Mouse (Mus musculus) common myeloid progenitor, adult 5-6 weeks (primary cell): ENCODE measurements at regions not wholly inside any gene's neighbourhood (a gene's known extent, or its start where the extent isn't known, plus 50 kb on each side); places are given as distances from the start of the nearest gene placed in this dataset.
A peak's percentile ranks its signal among the peaks of the same experiment; 100 is the strongest.

Experiments used
- ATAC-seq: replicated peaks from 2 replicates; pipeline ENCODE4 v1.8.0; 2016; ENCODE audit warnings: low read depth, mild to moderate bottlenecking, moderate TSS enrichment, inconsistent platforms; ENCODE audit not compliant: poor library complexity, severe bottlenecking

DNA sequence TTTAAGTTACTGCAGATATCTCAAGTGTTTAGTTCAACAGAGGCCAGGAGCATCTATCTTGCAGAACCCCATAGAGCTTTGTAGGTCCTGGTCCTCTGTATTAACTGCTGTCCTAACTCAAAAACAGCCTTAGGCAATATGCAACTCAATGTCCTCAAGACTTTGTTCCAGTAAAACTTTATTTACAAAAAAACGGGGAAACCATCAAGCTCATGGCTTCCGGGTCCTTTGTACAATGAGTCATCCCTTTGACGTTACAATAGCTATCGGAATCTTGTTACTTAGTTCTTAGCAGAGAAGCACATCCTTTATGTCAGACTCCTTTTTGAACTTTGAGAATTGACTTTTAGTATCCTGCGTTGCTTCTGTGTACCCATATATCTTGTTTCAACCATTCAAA lies 216.2 kb upstream of the Zmiz1 start:
- ATAC-seq: no peak

- ATAC-seq: no peak
Measured at GRCm38 (mm10) chr14:25243289-25243688, 215.7 kb upstream of the Zmiz1 start.

GRCm38 (mm10) chr14:25243698-25244097 lies 215.3 kb upstream of the Zmiz1 start:
- ATAC-seq: no peak

DNA sequence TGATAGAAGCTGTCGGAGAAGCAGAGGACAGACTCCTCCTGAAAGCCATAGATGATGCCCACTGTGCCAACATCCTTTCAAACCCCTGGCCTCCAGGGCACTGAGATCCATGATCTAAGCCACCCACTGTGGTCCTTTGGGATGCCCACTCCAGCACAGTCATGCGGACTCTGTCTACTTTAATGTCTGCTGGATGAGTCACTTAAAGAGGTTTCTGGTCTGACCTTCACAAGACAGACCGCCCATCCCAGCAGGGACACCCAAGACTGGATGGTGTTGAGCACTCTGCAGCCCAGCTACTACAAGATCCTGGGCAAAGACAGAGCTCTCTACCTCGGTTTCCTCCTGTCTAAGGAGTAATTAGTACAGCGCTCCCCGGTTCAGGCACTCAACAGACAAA lies 214.1 kb upstream of the Zmiz1 start:
- ATAC-seq: no peak

GRCm38 (mm10) chr14:25245691-25246090 lies 213.3 kb upstream of the Zmiz1 start:
- ATAC-seq: no peak

DNA sequence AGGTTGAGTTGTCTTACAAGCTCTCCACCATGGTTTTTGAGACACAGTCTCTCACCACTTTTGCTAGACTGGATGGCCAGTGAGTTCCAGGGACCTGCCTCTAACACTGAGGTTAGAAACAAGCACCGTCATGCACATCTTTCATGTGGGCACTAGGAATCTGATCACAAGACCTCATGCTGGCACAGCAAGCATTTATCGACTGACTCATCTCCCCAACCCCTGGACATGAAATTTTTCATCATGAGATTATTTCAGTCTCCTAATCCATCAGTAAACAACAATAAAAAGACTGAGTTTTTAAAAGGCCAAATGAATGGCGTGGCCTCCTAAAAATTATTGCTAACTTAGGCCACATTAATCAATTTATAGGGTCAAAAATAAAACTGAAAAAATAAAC lies 210.0 kb upstream of the Zmiz1 start:
- no peak for ATAC-seq

DNA sequence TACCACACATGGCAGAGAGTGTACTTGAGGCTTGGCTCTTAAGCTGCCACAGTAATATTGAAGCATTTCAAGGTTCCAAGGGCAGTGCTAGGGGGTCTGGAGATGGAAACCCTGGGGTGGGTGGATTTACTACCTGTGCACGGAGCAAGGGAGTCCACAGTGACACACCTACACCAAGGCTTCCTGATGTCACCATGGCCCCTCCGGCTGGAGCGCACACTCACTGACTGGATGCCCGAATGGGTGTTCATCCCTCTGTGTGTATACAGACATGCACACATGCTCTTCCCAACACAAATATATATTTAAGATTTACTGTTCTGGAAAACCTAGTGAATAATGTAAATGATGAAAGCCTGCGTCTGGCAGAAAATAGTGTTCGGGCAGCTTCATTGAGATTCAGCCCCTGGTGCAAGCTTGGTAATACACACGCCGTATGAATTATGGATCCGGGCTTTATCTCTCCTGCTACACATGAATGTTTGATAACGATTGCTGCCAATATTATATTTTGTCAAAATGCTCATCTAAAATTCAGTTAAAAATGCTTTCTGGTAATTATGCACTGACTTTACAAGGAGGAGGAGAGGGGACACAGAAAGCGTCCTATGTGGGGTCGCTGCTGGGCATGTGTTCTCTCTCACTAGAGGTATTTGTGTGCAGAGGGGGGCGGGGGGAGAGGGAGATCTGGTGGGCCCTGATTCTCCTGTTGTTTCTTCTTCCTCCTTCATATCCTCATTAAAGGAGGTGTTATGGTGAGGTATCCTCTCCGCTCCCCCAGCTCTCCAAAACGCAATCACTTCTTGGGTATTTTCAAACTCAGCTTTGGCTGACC lies 205.8 kb upstream of the Zmiz1 start:
- no peak for ATAC-seq

DNA sequence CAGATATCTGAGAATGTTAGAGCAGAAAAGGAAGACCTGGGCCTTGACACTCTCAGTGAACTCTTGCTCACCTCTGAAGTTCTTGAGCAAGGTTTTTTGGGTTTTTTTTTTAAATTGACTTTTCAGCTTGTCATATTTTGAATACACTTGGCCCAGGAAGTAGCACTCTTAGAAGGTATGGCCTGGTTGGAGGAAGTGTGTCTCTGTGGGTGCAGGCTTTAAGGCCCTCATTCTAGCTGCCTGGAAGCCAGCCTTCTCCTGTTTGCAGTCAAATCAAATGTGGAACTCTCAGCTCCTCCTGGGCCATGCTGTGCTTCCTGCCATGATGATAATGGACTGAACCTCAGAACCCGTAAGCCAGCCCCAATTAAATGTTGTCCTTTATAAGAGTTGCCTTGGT lies 195.9 kb upstream of the Zmiz1 start:
- no peak for ATAC-seq

GRCm38 (mm10) chr14:25266846-25267245 lies 192.1 kb upstream of the Zmiz1 start:
- ATAC-seq: no peak

- no peak for ATAC-seq
Measured at GRCm38 (mm10) chr14:25268090-25268631, 190.8 kb upstream of the Zmiz1 start.

GRCm38 (mm10) chr14:25270227-25270876 lies 188.6 kb upstream of the Zmiz1 start:
- ATAC-seq: no peak

DNA sequence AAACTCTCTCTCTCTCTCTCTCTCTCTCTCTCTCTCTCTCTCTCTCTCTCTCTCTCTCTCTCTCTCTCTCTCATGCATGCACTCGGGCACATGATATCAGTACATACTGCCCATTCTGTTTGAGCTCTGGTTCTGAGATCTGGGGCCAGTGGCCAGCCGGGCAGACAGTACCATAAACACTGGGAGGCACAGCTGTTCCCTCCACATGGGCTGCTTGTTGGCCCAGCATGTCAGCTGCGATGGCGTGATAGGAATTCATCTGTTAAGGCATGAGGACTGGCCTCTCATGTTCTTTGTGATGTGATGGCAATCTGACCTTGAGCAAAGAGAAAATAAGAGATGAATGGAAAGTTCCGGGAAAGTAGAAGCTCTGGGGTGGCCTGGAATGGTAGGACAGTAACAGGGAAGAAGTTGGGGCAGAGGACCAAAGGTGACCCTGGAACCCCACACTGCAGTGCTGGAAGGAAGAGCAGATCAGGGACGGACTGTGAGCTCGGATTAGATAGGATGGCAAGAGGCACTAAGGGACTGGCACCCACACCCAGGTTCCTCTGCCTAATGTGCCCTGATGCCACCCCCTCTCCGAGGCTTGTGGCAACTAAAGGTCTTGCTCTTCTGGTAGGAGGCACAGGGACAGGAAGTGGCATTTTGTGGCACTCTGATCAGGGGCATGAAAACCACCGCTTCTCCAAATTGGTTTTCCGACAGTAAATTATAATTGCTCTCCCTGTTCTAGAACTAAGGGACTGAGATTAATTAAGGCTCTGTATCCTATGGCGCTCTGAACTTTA lies 186.4 kb upstream of the Zmiz1 start:
- peak; percentile 92 for ATAC-seq

DNA sequence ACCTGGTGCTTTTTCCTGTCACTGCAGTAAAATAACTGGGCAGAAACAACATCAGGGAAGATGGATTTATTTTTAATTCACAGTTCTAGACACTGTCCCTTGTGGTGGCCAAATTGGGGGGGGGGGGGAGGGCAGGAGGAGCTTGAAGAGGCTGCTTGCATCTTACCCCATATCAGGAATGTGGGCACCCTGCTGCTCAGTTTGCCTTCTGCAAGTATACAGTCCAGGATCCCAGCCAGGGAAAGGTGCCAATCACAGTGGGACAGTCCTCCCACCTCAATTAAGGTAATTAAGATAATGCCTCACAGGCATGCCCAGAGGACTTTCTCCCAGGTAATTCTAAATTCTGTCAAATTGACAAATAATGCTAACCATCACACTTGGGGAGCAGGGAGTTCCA lies 179.2 kb upstream of the Zmiz1 start:
- no peak for ATAC-seq

DNA sequence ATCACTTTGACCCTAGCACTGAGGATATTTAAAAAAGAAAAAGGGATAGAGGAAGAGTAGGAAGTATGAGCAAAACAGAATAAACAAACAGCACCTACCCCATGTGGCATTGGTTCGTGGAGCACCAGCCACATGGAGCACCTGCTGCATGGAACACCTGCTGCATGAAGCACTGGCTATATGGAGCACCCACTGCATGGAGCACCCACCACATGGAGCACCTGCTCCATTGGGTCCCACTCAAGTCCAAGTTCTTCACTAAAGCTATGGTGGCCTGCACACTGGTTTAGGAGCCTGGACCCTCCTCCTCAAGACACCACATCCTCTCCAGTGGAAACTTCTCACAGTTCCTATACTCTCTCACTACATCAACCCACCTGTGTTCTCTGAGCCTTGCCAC lies 166.4 kb upstream of the Zmiz1 start:
- no peak for ATAC-seq

DNA sequence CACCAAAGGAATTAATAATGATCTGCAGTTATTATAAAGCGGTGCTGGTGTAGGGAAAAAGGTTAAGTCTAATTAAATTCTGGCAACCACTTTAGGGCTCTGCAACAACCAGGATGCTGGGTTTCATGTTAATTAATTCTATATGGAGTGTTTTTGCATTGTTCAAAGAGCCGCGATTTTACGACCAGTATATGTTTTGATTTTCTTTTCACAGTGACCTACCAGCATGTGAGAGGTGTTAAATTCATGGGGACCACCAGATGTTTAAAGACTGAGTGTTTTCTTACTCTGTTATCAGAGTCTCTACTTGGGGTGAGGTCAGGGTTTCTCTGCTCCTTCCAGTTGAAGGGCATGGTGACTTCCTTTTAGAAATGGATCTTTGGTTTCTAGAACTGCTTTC lies 164.8 kb upstream of the Zmiz1 start:
- no peak for ATAC-seq

DNA sequence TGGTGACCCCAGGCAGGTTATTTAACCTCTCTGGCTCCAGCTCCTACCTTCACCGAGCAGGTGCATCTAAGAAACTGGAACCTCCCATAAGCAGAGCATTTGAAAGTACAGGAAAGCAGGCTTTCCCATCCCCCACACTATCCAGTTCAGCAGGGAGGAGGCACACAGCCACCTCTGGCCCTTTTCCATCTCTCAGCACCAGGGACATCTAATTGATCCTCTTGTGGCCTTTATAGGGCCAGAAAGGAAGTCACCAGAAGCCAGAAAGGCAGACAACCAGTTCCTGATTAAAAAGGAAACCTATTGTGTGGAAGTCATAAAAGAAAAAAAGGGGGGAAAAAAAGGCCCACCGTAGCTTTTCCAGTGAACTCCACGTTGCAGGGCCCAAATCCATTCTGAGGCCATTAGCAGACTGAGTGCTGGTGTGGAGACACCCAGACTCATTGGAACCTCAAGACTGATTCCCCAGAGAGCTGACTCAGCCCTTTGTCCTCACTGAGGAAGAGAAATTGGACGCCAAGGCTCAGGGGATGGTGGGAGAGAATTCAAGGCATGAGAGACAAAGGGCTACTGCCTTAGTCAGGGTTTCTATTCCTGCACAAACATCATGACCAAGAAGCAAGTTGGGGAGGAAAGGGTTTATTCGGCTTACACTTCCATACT lies 163.2 kb upstream of the Zmiz1 start:
- ATAC-seq: no peak

DNA sequence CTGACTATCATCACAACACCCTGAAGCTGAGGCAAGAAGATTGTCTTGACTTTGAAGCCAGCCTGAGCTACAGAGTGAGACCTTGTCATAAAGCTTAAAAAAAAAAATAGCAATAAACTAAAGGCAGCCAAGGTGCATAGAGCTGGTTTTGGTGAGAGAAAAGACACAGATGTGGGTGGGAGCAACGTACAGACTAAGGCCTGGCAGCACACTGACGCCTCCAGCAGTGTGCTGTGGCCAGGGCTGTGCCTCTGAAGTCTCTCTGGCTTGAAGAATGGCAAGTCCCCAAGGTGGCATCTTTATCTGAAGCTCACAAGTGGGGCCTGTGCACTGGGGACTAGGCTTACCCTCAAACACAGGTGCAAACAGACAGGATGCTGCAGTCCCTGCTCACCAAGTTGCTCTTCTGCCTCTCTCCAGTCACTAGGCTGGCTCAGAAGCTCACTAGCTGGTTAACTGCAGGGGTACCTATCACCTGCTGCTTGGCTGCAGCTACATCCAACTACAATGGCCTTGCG lies 159.3 kb upstream of the Zmiz1 start:
- ATAC-seq: no peak

DNA sequence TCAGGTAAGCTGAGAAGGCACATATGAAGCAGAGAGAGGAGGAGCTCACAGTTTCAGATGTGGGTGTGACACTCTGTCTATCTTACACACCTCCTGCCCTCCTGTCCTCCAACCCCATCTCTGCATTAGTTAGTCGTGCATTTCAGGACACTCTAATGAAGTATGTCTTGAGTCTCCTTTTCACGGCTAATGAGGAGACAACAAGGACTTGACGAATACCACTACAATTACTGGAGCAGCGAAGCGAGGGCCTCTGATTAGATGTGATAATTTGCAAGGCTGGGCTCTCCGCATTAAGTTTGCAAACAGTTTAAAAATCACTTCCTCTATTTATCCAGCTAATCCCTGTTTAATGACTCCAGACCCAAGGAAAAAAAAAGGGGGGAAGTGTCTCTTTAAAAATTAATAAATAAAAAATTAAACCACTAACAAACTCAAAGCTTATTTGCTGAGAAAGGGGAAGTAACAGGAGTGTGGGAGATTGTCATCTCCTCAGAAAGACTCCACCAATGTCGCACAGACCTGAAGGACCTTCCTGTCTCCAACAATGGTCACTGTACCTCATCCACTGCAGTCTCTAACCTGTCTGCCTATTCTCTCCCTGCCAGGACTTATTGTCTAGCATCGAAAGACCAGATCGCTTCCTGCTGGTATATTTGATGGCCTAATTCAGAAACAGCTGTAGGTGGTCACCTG lies 157.5 kb upstream of the Zmiz1 start:
- ATAC-seq: peak; percentile 93

- no peak for ATAC-seq
Measured at GRCm38 (mm10) chr14:25304391-25304851, 154.6 kb upstream of the Zmiz1 start.
